Mouse (Mus musculus): ENCODE data around the gene Akr1e1.
"Not testable (repeated sequence)": the region's sequence is repeated elsewhere in the genome, so short reads cannot be mapped to it uniquely, and the experiment has no call there.

Akr1e1 gene

GRCm38 (mm10) chr13:4608961-4609409, at the start of gene Akr1e1:
Gene Akr1e1, minus strand, starts transcription at chr13:4609174.
- peak; percentile 96 for DNase-seq

- DNase-seq = no peak
Measured at GRCm38 (mm10) chr13:4658346-4658745, 49.4 kb upstream of the Akr1e1 start.

- no peak for DNase-seq
Measured at GRCm38 (mm10) chr13:4656277-4657146, 47.5 kb upstream of the Akr1e1 start.

- no peak for DNase-seq
Measured at GRCm38 (mm10) chr13:4650190-4650589, 41.2 kb upstream of the Akr1e1 start.

- no peak for DNase-seq
Measured at GRCm38 (mm10) chr13:4645248-4645647, 36.3 kb upstream of the Akr1e1 start.

- DNase-seq = no peak
Measured at GRCm38 (mm10) chr13:4610902-4611301, 1.9 kb upstream of the Akr1e1 start.

- no peak for DNase-seq
Measured at GRCm38 (mm10) chr13:4608530-4608929, 444 bp downstream of the Akr1e1 start.

- peak; percentile 71 for DNase-seq
Measured at GRCm38 (mm10) chr13:4606821-4607220, 2.2 kb downstream of the Akr1e1 start.

GRCm38 (mm10) chr13:4603431-4603830, 5.5 kb downstream of the Akr1e1 start:
- not testable (repeated sequence) for DNase-seq

- no peak for DNase-seq
Measured at GRCm38 (mm10) chr13:4576921-4577320, 32.1 kb downstream of the Akr1e1 start.

- no peak for DNase-seq
Measured at GRCm38 (mm10) chr13:4573871-4574270, 35.1 kb downstream of the Akr1e1 start, which contains the start of gene Akr1c21. Gene Akr1c21, plus strand, starts transcription at chr13:4574075.

- DNase-seq = no peak
Measured at GRCm38 (mm10) chr13:4565996-4566395, 43.0 kb downstream of the Akr1e1 start.

- DNase-seq = no peak
Measured at GRCm38 (mm10) chr13:4560500-4560899, 48.5 kb downstream of the Akr1e1 start.

- DNase-seq = no peak
Measured at GRCm38 (mm10) chr13:4559143-4559542, 49.8 kb downstream of the Akr1e1 start.
